16 mouse cellular contexts compared by ENCODE assay signal in the genomic region with DNA sequence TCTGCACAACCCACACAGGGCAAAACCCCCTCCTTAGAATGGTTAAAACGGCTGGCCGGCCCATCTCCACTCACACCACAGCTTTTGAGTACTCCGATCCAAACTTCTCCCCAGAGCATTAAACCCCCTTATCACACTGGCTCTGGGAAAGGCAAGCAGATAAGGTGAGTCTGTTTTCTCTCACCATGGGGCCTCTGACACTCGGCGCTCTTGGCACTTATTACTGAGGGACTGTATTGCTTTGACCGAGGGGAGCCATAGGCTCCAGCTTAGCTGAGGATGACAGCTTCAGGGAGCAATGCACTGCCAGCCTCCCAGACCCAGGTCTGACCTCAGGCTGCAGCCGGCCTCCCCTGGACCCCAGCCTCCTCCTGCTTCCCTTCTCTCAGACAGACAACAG. TPM values are rescaled to one million over a fixed set of nuclear protein-coding genes. Genes with fewer than 3 reads are reported as not detected.
DNase-seq lines count a peak whose midpoint lies in the region; ATAC-seq and TF ChIP-seq lines count a peak whose summit lies in the region.
"Had no signal": no experiment of that assay in that cellular context is flagged by ENCODE, and none has a peak within 500 bp of the region (broad histone marks: within the 10 kb centered on the region; RNA-seq: fewer than 3 reads in every experiment).

No protein-coding gene starts in this region.

- no peaks in the 10 kb centered on the region for H3K9me3 ChIP-seq in kidney, embryonic 14.5 days (ENCODE audit: control insufficient read depth, low read length)
- H3K9me3 ChIP-seq in heart, embryonic 13.5 days, result no peaks in the 10 kb centered on the region
- no peaks in the 10 kb centered on the region for H3K9me3 ChIP-seq in limb, embryonic 15.5 days
- H3K9me3 ChIP-seq: forebrain, embryonic 12.5 days; midbrain, embryonic 15.5 days had no signal

- peaks cover 4% of the 10 kb centered on the region; the same call in 1 of the 2 replicates for H3K36me3 ChIP-seq in kidney, embryonic 14.5 days (ENCODE audit: control insufficient read depth, insufficient read depth, low read length)
- H3K36me3 ChIP-seq in heart, embryonic 13.5 days, result peaks cover 21% of the 10 kb centered on the region
- H3K36me3 ChIP-seq in limb, embryonic 15.5 days, result no peaks in the 10 kb centered on the region
- H3K36me3 ChIP-seq: forebrain, embryonic 12.5 days; midbrain, embryonic 15.5 days had no signal

- H3K4me3 ChIP-seq in kidney, embryonic 14.5 days (ENCODE audit: low read length), result 0 out of 2 replicates have a peak overlapping the region, but pooled peaks have one; percentile 10
- peak overlapping the region; percentile 92 for H3K4me3 ChIP-seq in heart, embryonic 13.5 days
- no peak overlapping the region for H3K4me3 ChIP-seq in limb, embryonic 15.5 days
- H3K4me3 ChIP-seq in left cerebral cortex, adult 2 months, result no peak overlapping the region
- H3K4me3 ChIP-seq: forebrain, embryonic 12.5 days; midbrain, embryonic 15.5 days had no signal

- no peak for ATAC-seq in kidney, embryonic 14.5 days (ENCODE audit: low FRiP score, low TSS enrichment)
- peak; percentile 71 for ATAC-seq in heart, embryonic 13.5 days (ENCODE audit: extremely low read depth, insufficient number of reproducible peaks, low FRiP score, low TSS enrichment)
- no peak for ATAC-seq in limb, embryonic 15.5 days (ENCODE audit: insufficient number of reproducible peaks, low FRiP score, low TSS enrichment, low read depth)
- ATAC-seq: midbrain, embryonic 15.5 days had no signal

- H3K27me3 ChIP-seq in kidney, embryonic 14.5 days (ENCODE audit: control insufficient read depth, insufficient read depth, low read length), result no peaks in the 10 kb centered on the region
- H3K27me3 ChIP-seq in heart, embryonic 13.5 days (replicated peaks), result no peaks in the 10 kb centered on the region
- H3K27me3 ChIP-seq in limb, embryonic 15.5 days, result peaks cover 20% of the 10 kb centered on the region; the same call in 1 of the 2 replicates

- H3K4me2 ChIP-seq in kidney, embryonic 14.5 days (replicated peaks; ENCODE audit: low read depth, low read length), result peak overlapping the region; percentile 99
- peak overlapping the region; percentile 97 for H3K4me2 ChIP-seq in heart, embryonic 13.5 days
- H3K4me2 ChIP-seq in limb, embryonic 15.5 days, result 0 out of 2 replicates have a peak overlapping the region, but pooled peaks have one; percentile 14
- H3K4me2 ChIP-seq: forebrain, embryonic 12.5 days; midbrain, embryonic 15.5 days had no signal

- no peak for DNase-seq in kidney, adult 11 months
- DNase-seq in embryo, embryonic 10.5 days (ENCODE audit: low spot score), result peak; percentile 36
- DNase-seq in left cerebral cortex, adult 2 months (ENCODE audit: extremely low spot score in 1 of 2, low spot score in 2 of 2), result no peak
- DNase-seq in spleen, postnatal 10 days (ENCODE audit: low spot score in 2 of 2), result no peak
- no peak for DNase-seq in testis, postnatal 10 days (ENCODE audit: low spot score)
- DNase-seq: adrenal gland, postnatal 10 days; gastrocnemius, postnatal 25 days; kidney, adult 2 months; lung, postnatal 36 days; right cerebral cortex, postnatal 4 days had no signal

- H3K9ac ChIP-seq in kidney, embryonic 14.5 days (ENCODE audit: low read depth, low read length), result peak overlapping the region; percentile 7; the same call in 1 of the 2 replicates
- H3K9ac ChIP-seq in heart, embryonic 13.5 days, result peak overlapping the region; percentile 98
- H3K9ac ChIP-seq in limb, embryonic 15.5 days, result no peak overlapping the region
- H3K9ac ChIP-seq: forebrain, embryonic 12.5 days; midbrain, embryonic 15.5 days had no signal

- intact Hi-C loops in left cerebral cortex, adult 2 months (cut with DNase I), result no loop called here

- no peak for TF ChIP-seq CTCF in left cerebral cortex, adult 2 months (IDR thresholded peaks at IDR 0.05)

- H3K27ac ChIP-seq in kidney, embryonic 14.5 days (ENCODE audit: low read depth, low read length), result 0 out of 2 replicates have a peak overlapping the region, but pooled peaks have one; percentile 1
- H3K27ac ChIP-seq in heart, embryonic 13.5 days (replicated peaks), result peak overlapping the region; percentile 98
- peak overlapping the region; percentile 18; the same call in 1 of the 2 replicates for H3K27ac ChIP-seq in limb, embryonic 15.5 days
- no peak overlapping the region for H3K27ac ChIP-seq in left cerebral cortex, adult 2 months
- H3K27ac ChIP-seq: forebrain, embryonic 12.5 days; midbrain, embryonic 15.5 days had no signal

- 13% methylated on average over 7 of the region's 7 CpGs for WGBS in kidney, embryonic 14.5 days
- 3% methylated on average over 7 of the region's 7 CpGs for WGBS in heart, embryonic 13.5 days
- WGBS in limb, embryonic 15.5 days, result 16% methylated on average over 7 of the region's 7 CpGs

- peaks cover 57% of the 10 kb centered on the region for H3K4me1 ChIP-seq in kidney, embryonic 14.5 days (ENCODE audit: control insufficient read depth, insufficient read depth, low read length)
- peaks cover 82% of the 10 kb centered on the region for H3K4me1 ChIP-seq in heart, embryonic 13.5 days
- peaks cover 42% of the 10 kb centered on the region for H3K4me1 ChIP-seq in limb, embryonic 15.5 days

RNA-seq across cellular contexts. Expression of a gene that starts 3.9 kb away (rescaled TPM):
- polyA plus RNA-seq in kidney, embryonic 14.5 days (2014; fragmentation: Nextera tagmentation; extraction: Ambion mirVana), result 30.0 and 56.1 TPM in 2 replicates
- 145 and 160 TPM in 2 replicates for polyA plus RNA-seq in heart, embryonic 13.5 days (2015; fragmentation: Nextera tagmentation; extraction: Ambion mirVana)
- 85.0 and 97.2 TPM in 2 replicates for polyA plus RNA-seq in limb, embryonic 15.5 days (2015; fragmentation: Nextera tagmentation; extraction: Ambion mirVana)
- total RNA-seq in left cerebral cortex, adult 2 months (2021), result 1 to 10 TPM in 1 of 2 experiments, under 1 TPM in 1; 0.33 to 1.2 TPM
- total RNA-seq: neutrophil, adult 5-6 weeks had no signal

RNA-seq across cellular contexts. Expression of a gene that starts 27.8 kb away (rescaled TPM):
- polyA plus RNA-seq in kidney, embryonic 14.5 days (2014; fragmentation: Nextera tagmentation; extraction: Ambion mirVana), result 0.31 and 0.76 TPM in 2 replicates
- polyA plus RNA-seq in heart, embryonic 13.5 days (2015; fragmentation: Nextera tagmentation; extraction: Ambion mirVana), result not detected in 2 replicates
- polyA plus RNA-seq in limb, embryonic 15.5 days (2015; fragmentation: Nextera tagmentation; extraction: Ambion mirVana), result 10.4 and 11.5 TPM in 2 replicates
- under 1 TPM; 0.18 to 0.37 TPM for total RNA-seq in left cerebral cortex, adult 2 months (2021)
- total RNA-seq: neutrophil, adult 5-6 weeks had no signal
- polyA plus RNA-seq: forebrain, embryonic 12.5 days; midbrain, embryonic 15.5 days had no signal

RNA-seq across cellular contexts. Expression of a gene that starts 33.6 kb away (rescaled TPM):
- 129 and 173 TPM in 2 replicates for polyA plus RNA-seq in kidney, embryonic 14.5 days (2014; fragmentation: Nextera tagmentation; extraction: Ambion mirVana)
- 82.3 and 88.2 TPM in 2 replicates for polyA plus RNA-seq in heart, embryonic 13.5 days (2015; fragmentation: Nextera tagmentation; extraction: Ambion mirVana)
- 127 and 128 TPM in 2 replicates for polyA plus RNA-seq in limb, embryonic 15.5 days (2015; fragmentation: Nextera tagmentation; extraction: Ambion mirVana)
- total RNA-seq in left cerebral cortex, adult 2 months (2021), result 10 to 100 TPM; 53.2 to 55.0 TPM

RNA-seq across cellular contexts. Expression of a gene that starts 45.3 kb away (rescaled TPM):
- 5.8 and 8.3 TPM in 2 replicates for polyA plus RNA-seq in kidney, embryonic 14.5 days (2014; fragmentation: Nextera tagmentation; extraction: Ambion mirVana)
- polyA plus RNA-seq in heart, embryonic 13.5 days (2015; fragmentation: Nextera tagmentation; extraction: Ambion mirVana), result 0.47 and 0.55 TPM in 2 replicates
- 1.5 and 1.6 TPM in 2 replicates for polyA plus RNA-seq in limb, embryonic 15.5 days (2015; fragmentation: Nextera tagmentation; extraction: Ambion mirVana)
- 1 to 10 TPM; 2.3 to 3.6 TPM for total RNA-seq in left cerebral cortex, adult 2 months (2021)
- total RNA-seq: neutrophil, adult 5-6 weeks had no signal

Comparison
In these comparisons a context has a peak if more than half of its experiments do, and no peak if none do; other contexts are left out.
1. H3K4me2 ChIP-seq: peak in every context shown above with its lines; median percentile 99 in kidney, embryonic 14.5 days; 97 in heart, embryonic 13.5 days; 14 in limb, embryonic 15.5 days.
2. H3K4me3 ChIP-seq: peak in kidney, embryonic 14.5 days (single experiment) and heart, embryonic 13.5 days (single experiment); none in limb, embryonic 15.5 days (single experiment) and left cerebral cortex, adult 2 months (single experiment).